Mouse (Mus musculus): ENCODE measurements around the gene Gm1043. TPM values are rescaled to one million over a fixed set of nuclear protein-coding genes. Genes with fewer than 3 reads are reported as not detected.
A peak's percentile ranks its signal among the peaks of the same experiment; 100 is the strongest.

Gene Gm1043
- polyA plus RNA-seq, 1 experiment from 2014 or later: not detected

GRCm38 (mm10) chr5:37154472-37154871 lies 69.3 kb downstream of the Gm1043 start:
- H3K4me3 ChIP-seq (replicated peaks; ENCODE audit: low read depth, low read length): no peak overlapping the region
- H3K9me3 ChIP-seq (replicated peaks; ENCODE audit: low read length): no peaks in the 10 kb centered on the region
- 77% methylated on average over 7 of the region's 7 CpGs for WGBS
- H3K9ac ChIP-seq (ENCODE audit: low read depth, low read length): no peak overlapping the region
- no peaks in the 10 kb centered on the region for H3K4me1 ChIP-seq (replicated peaks; ENCODE audit: insufficient read depth, low read length)
- no peaks in the 10 kb centered on the region for H3K36me3 ChIP-seq (ENCODE audit: insufficient read depth, low read length)
- H3K27ac ChIP-seq: no peak overlapping the region
- ATAC-seq (replicated peaks; ENCODE audit: low FRiP score, low read depth) (no peak), DNase-seq (ENCODE audit: low spot score) (no peak)
- no peak for TF ChIP-seq CTCF (IDR thresholded peaks at IDR 0.05; ENCODE audit: low read depth)
- no peak overlapping the region for H3K4me2 ChIP-seq (ENCODE audit: low read length)
- no peaks in the 10 kb centered on the region for H3K27me3 ChIP-seq (ENCODE audit: insufficient read depth, low read length)

- DNase-seq (ENCODE audit: low spot score): no peak
- Histone ChIP-seq H3K27me3 (ENCODE audit: insufficient read depth, low read length) (peaks cover 18% of the 10 kb centered on the region), H3K4me2 (ENCODE audit: low read length) (no peak overlapping the region), H3K9ac (ENCODE audit: low read depth, low read length) (no peak overlapping the region), H3K4me1 (replicated peaks; ENCODE audit: insufficient read depth, low read length) (0 out of 2 replicates have a peak, but pooled peaks cover 2% of the 10 kb centered on the region), H3K9me3 (replicated peaks; ENCODE audit: low read length) (no peaks in the 10 kb centered on the region), H3K36me3 (ENCODE audit: insufficient read depth, low read length) (no peaks in the 10 kb centered on the region), H3K27ac (no peak overlapping the region), H3K4me3 (replicated peaks; ENCODE audit: low read depth, low read length) (no peak overlapping the region)
- no peak for TF ChIP-seq CTCF (IDR thresholded peaks at IDR 0.05; ENCODE audit: low read depth)
- no peak for ATAC-seq (replicated peaks; ENCODE audit: low FRiP score, low read depth)
- 81% methylated on average over 7 of the region's 7 CpGs for WGBS
Observed at GRCm38 (mm10) chr5:37158408-37158807, 73.2 kb downstream of the Gm1043 start.

GRCm38 (mm10) chr5:37162871-37163781 lies 78.0 kb downstream of the Gm1043 start:
- H3K4me2 ChIP-seq (ENCODE audit: low read length): peak overlapping the region; percentile 43
- no peaks in the 10 kb centered on the region for H3K36me3 ChIP-seq (ENCODE audit: insufficient read depth, low read length)
- H3K4me3 ChIP-seq (replicated peaks; ENCODE audit: low read depth, low read length): 0 out of 2 replicates have a peak overlapping the region, but pooled peaks have one; percentile 13
- no peak overlapping the region for H3K9ac ChIP-seq (ENCODE audit: low read depth, low read length)
- H3K27ac ChIP-seq: no peak overlapping the region
- no peaks in the 10 kb centered on the region for H3K9me3 ChIP-seq (replicated peaks; ENCODE audit: low read length)
- H3K4me1 ChIP-seq (replicated peaks; ENCODE audit: insufficient read depth, low read length): 0 out of 2 replicates have a peak, but pooled peaks cover 2% of the 10 kb centered on the region
- peak; percentile 46 for DNase-seq (ENCODE audit: low spot score)
- peaks cover 26% of the 10 kb centered on the region for H3K27me3 ChIP-seq (ENCODE audit: insufficient read depth, low read length)
- peak; percentile 65 for TF ChIP-seq CTCF (IDR thresholded peaks at IDR 0.05; ENCODE audit: low read depth)
- WGBS: 6% methylated on average over 72 of the region's 75 CpGs
- ATAC-seq (replicated peaks; ENCODE audit: low FRiP score, low read depth): 0 out of 2 replicates have a peak, but pooled peaks have one; percentile 36

- H3K4me1 ChIP-seq (replicated peaks; ENCODE audit: insufficient read depth, low read length): no peaks in the 10 kb centered on the region
Observed at GRCm38 (mm10) chr5:37176466-37176865, 91.3 kb downstream of the Gm1043 start.

GRCm38 (mm10) chr5:37177061-37177460 lies 91.9 kb downstream of the Gm1043 start:
- Histone ChIP-seq H3K9me3 (replicated peaks; ENCODE audit: low read length) (no peaks in the 10 kb centered on the region), H3K27ac (no peak overlapping the region), H3K36me3 (ENCODE audit: insufficient read depth, low read length) (no peaks in the 10 kb centered on the region), H3K9ac (ENCODE audit: low read depth, low read length) (no peak overlapping the region), H3K27me3 (ENCODE audit: insufficient read depth, low read length) (no peaks in the 10 kb centered on the region), H3K4me1 (replicated peaks; ENCODE audit: insufficient read depth, low read length) (no peaks in the 10 kb centered on the region), H3K4me3 (replicated peaks; ENCODE audit: low read depth, low read length) (no peak overlapping the region), H3K4me2 (ENCODE audit: low read length) (no peak overlapping the region)
- no peak for TF ChIP-seq CTCF (IDR thresholded peaks at IDR 0.05; ENCODE audit: low read depth)
- no peak for DNase-seq (ENCODE audit: low spot score)
- ATAC-seq (replicated peaks; ENCODE audit: low FRiP score, low read depth): no peak
- 72% methylated on average over 7 of the region's 7 CpGs for WGBS

More at GRCm38 (mm10) chr5:37176466-37176865, 91.3 kb downstream of the Gm1043 start:
- Histone ChIP-seq H3K27ac (no peak overlapping the region), H3K27me3 (ENCODE audit: insufficient read depth, low read length) (no peaks in the 10 kb centered on the region), H3K36me3 (ENCODE audit: insufficient read depth, low read length) (no peaks in the 10 kb centered on the region), H3K9me3 (replicated peaks; ENCODE audit: low read length) (no peaks in the 10 kb centered on the region), H3K9ac (ENCODE audit: low read depth, low read length) (no peak overlapping the region), H3K4me3 (replicated peaks; ENCODE audit: low read depth, low read length) (no peak overlapping the region), H3K4me2 (ENCODE audit: low read length) (no peak overlapping the region)
- no peak for ATAC-seq (replicated peaks; ENCODE audit: low FRiP score, low read depth)
- TF ChIP-seq CTCF (IDR thresholded peaks at IDR 0.05; ENCODE audit: low read depth): no peak
- DNase-seq (ENCODE audit: low spot score): no peak
- WGBS: 28% methylated on average over 4 of the region's 4 CpGs

GRCm38 (mm10) chr5:37178811-37179210 lies 93.6 kb downstream of the Gm1043 start:
- WGBS: 36% methylated on average over 4 of the region's 4 CpGs
- Histone ChIP-seq H3K27ac (no peak overlapping the region), H3K9ac (ENCODE audit: low read depth, low read length) (no peak overlapping the region), H3K4me1 (replicated peaks; ENCODE audit: insufficient read depth, low read length) (no peaks in the 10 kb centered on the region), H3K9me3 (replicated peaks; ENCODE audit: low read length) (no peaks in the 10 kb centered on the region), H3K4me3 (replicated peaks; ENCODE audit: low read depth, low read length) (no peak overlapping the region), H3K4me2 (ENCODE audit: low read length) (no peak overlapping the region), H3K27me3 (ENCODE audit: insufficient read depth, low read length) (no peaks in the 10 kb centered on the region), H3K36me3 (ENCODE audit: insufficient read depth, low read length) (no peaks in the 10 kb centered on the region)
- ATAC-seq (replicated peaks; ENCODE audit: low FRiP score, low read depth) (no peak), DNase-seq (ENCODE audit: low spot score) (no peak)
- TF ChIP-seq CTCF (IDR thresholded peaks at IDR 0.05; ENCODE audit: low read depth): no peak

Data from kidney, postnatal 0 days (tissue).